Mouse (Mus musculus) embryonic facial prominence, embryonic 13.5 days (tissue): ENCODE results near the gene Mad2l2. TPM values are rescaled to one million over a fixed set of nuclear protein-coding genes. Genes with fewer than 3 reads are reported as not detected.

Source experiments
- ATAC-seq: fragments of 200-750 bp; cut with Nextera tagmentation; 2 replicates; pipeline ENCODE4 v1.8.0; 2017; ENCODE audit warnings: low read depth; ENCODE audit not compliant: insufficient number of reproducible peaks, insufficient read depth, low FRiP score, low TSS enrichment
- H3K27ac ChIP-seq: fragments of 300-500 bp; sonication (generic); 2 replicates; pipeline ENCODE4 v1.5.1; 2015; ENCODE audit warnings: moderate library complexity, mild to moderate bottlenecking, inconsistent platforms
- H3K27me3 ChIP-seq: fragments of 300-500 bp; sonication (generic); 2 replicates; pipeline ENCODE4 v1.6.1; 2015; ENCODE audit warnings: mild to moderate bottlenecking, inconsistent platforms
- H3K36me3 ChIP-seq: fragments of 300-500 bp; sonication (generic); 2 replicates; pipeline ENCODE4 v1.6.1; 2015; ENCODE audit warnings: mild to moderate bottlenecking, inconsistent platforms
- H3K4me1 ChIP-seq: fragments of 300-500 bp; sonication (generic); 2 replicates; pipeline ENCODE4 v1.6.1; 2015; ENCODE audit warnings: inconsistent platforms
- H3K4me2 ChIP-seq: fragments of 300-500 bp; sonication (generic); 2 replicates; pipeline ENCODE4 v1.6.1; 2015; ENCODE audit warnings: moderate library complexity, mild to moderate bottlenecking, inconsistent platforms
- H3K4me3 ChIP-seq: fragments of 300-500 bp; sonication (generic); 2 replicates; pipeline ENCODE4 v1.5.1; 2015; ENCODE audit warnings: mild to moderate bottlenecking, inconsistent platforms
- H3K9ac ChIP-seq: fragments of 300-500 bp; sonication (generic); 2 replicates; pipeline ENCODE4 v1.6.1; 2015; ENCODE audit warnings: mild to moderate bottlenecking, inconsistent platforms
- H3K9me3 ChIP-seq: fragments of 300-500 bp; sonication (generic); 2 replicates; pipeline ENCODE4 v1.6.1; 2016; ENCODE audit warnings: inconsistent platforms
- WGBS: fragments of 180-500 bp; shearing (Covaris S2); methylation state at CpG from one replicate; pipeline ENCODE4 v1.1.7; 2015; ENCODE audit warnings: mixed read lengths; 5-methylcytosine and 5-hydroxymethylcytosine counted together
- polyA plus RNA-seq: library from polyadenylated mRNA; unstranded; fragments of >200 nt; fragmentation: Nextera tagmentation; extraction: Ambion mirVana; gene quantifications from 2 replicates; pipeline ENCODE4 v1.2.1, GENCODE M21; 2015

Gene Mad2l2
- polyA plus RNA-seq, 1 experiment from 2014 or later = 76.3 TPM

GRCm38 (mm10) chr4:148089166-148089565 lies 41.0 kb upstream of the Mad2l2 start:
- ATAC-seq = no peak
- Histone ChIP-seq H3K4me2 (no peak overlapping the region), H3K36me3 (no peaks in the 10 kb centered on the region), H3K4me3 (no peak overlapping the region), H3K4me1 (peaks cover 21% of the 10 kb centered on the region), H3K9ac (peak overlapping the region; percentile 51; the same call in 1 of the 2 replicates), H3K27me3 (no peaks in the 10 kb centered on the region), H3K27ac (no peak overlapping the region), H3K9me3 (no peaks in the 10 kb centered on the region)
- 61% methylated on average over 4 of the region's 4 CpGs for WGBS

- H3K4me1 ChIP-seq = peaks cover 13% of the 10 kb centered on the region
- no peaks in the 10 kb centered on the region for H3K9me3 ChIP-seq
- no peak overlapping the region for H3K4me3 ChIP-seq
- no peak overlapping the region for H3K4me2 ChIP-seq
- no peak overlapping the region for H3K9ac ChIP-seq
- no peaks in the 10 kb centered on the region for H3K36me3 ChIP-seq
- no peak for ATAC-seq
- WGBS = 86% methylated on average over 1 of the region's 1 CpGs
- no peak overlapping the region for H3K27ac ChIP-seq
- no peaks in the 10 kb centered on the region for H3K27me3 ChIP-seq
Observed at GRCm38 (mm10) chr4:148091181-148091580, 39.0 kb upstream of the Mad2l2 start.

- Histone ChIP-seq H3K4me3 (no peak overlapping the region), H3K27ac (no peak overlapping the region), H3K4me1 (peaks cover 4% of the 10 kb centered on the region), H3K9ac (no peak overlapping the region), H3K9me3 (no peaks in the 10 kb centered on the region), H3K4me2 (no peak overlapping the region), H3K27me3 (no peaks in the 10 kb centered on the region), H3K36me3 (no peaks in the 10 kb centered on the region)
- ATAC-seq = no peak
- WGBS = 89% methylated on average over 11 of the region's 11 CpGs
Observed at GRCm38 (mm10) chr4:148092551-148093271, 37.5 kb upstream of the Mad2l2 start.

- Histone ChIP-seq H3K27me3 (no peaks in the 10 kb centered on the region), H3K27ac (no peak overlapping the region), H3K9me3 (no peaks in the 10 kb centered on the region), H3K4me1 (no peaks in the 10 kb centered on the region), H3K36me3 (no peaks in the 10 kb centered on the region), H3K9ac (no peak overlapping the region), H3K4me2 (no peak overlapping the region), H3K4me3 (no peak overlapping the region)
- no peak for ATAC-seq
- WGBS = 86% methylated on average over 5 of the region's 5 CpGs
Observed at GRCm38 (mm10) chr4:148094161-148094560, 36.0 kb upstream of the Mad2l2 start.

- Histone ChIP-seq H3K9ac (no peak overlapping the region), H3K4me2 (no peak overlapping the region), H3K9me3 (no peaks in the 10 kb centered on the region), H3K27me3 (no peaks in the 10 kb centered on the region), H3K36me3 (no peaks in the 10 kb centered on the region), H3K4me3 (no peak overlapping the region), H3K4me1 (no peaks in the 10 kb centered on the region), H3K27ac (no peak overlapping the region)
- 70% methylated on average over 4 of the region's 4 CpGs for WGBS
- ATAC-seq = no peak
Observed at GRCm38 (mm10) chr4:148095081-148095480, 35.1 kb upstream of the Mad2l2 start.

GRCm38 (mm10) chr4:148097936-148098335 lies 32.2 kb upstream of the Mad2l2 start:
- H3K4me1 ChIP-seq = peaks cover 12% of the 10 kb centered on the region
- no peak for ATAC-seq
- H3K36me3 ChIP-seq = no peaks in the 10 kb centered on the region
- no peak overlapping the region for H3K27ac ChIP-seq
- H3K9ac ChIP-seq = no peak overlapping the region
- no peak overlapping the region for H3K4me2 ChIP-seq
- no peak overlapping the region for H3K4me3 ChIP-seq
- H3K27me3 ChIP-seq = peaks cover 8% of the 10 kb centered on the region
- WGBS = 90% methylated on average over 2 of the region's 2 CpGs
- no peaks in the 10 kb centered on the region for H3K9me3 ChIP-seq

- 83% methylated on average over 3 of the region's 3 CpGs for WGBS
- Histone ChIP-seq H3K36me3 (no peaks in the 10 kb centered on the region), H3K27ac (no peak overlapping the region)
Observed at GRCm38 (mm10) chr4:148098666-148099065, 31.5 kb upstream of the Mad2l2 start.

GRCm38 (mm10) chr4:148101801-148102527 lies 28.2 kb upstream of the Mad2l2 start:
- 16% methylated on average over 29 of the region's 29 CpGs for WGBS
- Histone ChIP-seq H3K4me3 (peak overlapping the region; percentile 27), H3K4me2 (peak overlapping the region; percentile 57), H3K27ac (no peak overlapping the region), H3K9me3 (no peaks in the 10 kb centered on the region), H3K4me1 (peaks cover 12% of the 10 kb centered on the region), H3K27me3 (peaks cover 8% of the 10 kb centered on the region), H3K36me3 (no peaks in the 10 kb centered on the region), H3K9ac (peak overlapping the region; percentile 55)
- peak; percentile 81; the same call in 1 of the 2 replicates for ATAC-seq

More at GRCm38 (mm10) chr4:148098666-148099065, 31.5 kb upstream of the Mad2l2 start:
- no peaks in the 10 kb centered on the region for H3K9me3 ChIP-seq
- H3K27me3 ChIP-seq = peaks cover 8% of the 10 kb centered on the region
- no peak overlapping the region for H3K9ac ChIP-seq
- H3K4me3 ChIP-seq = no peak overlapping the region
- H3K4me1 ChIP-seq = peaks cover 12% of the 10 kb centered on the region
- H3K4me2 ChIP-seq = no peak overlapping the region
- ATAC-seq = no peak

GRCm38 (mm10) chr4:148104146-148104545 lies 26.0 kb upstream of the Mad2l2 start:
- no peaks in the 10 kb centered on the region for H3K9me3 ChIP-seq
- no peak overlapping the region for H3K27ac ChIP-seq
- H3K4me2 ChIP-seq = no peak overlapping the region
- H3K4me3 ChIP-seq = no peak overlapping the region
- ATAC-seq = no peak
- H3K36me3 ChIP-seq = no peaks in the 10 kb centered on the region
- H3K27me3 ChIP-seq = peaks cover 8% of the 10 kb centered on the region
- 74% methylated on average over 3 of the region's 3 CpGs for WGBS
- H3K9ac ChIP-seq = no peak overlapping the region
- H3K4me1 ChIP-seq = peaks cover 12% of the 10 kb centered on the region

GRCm38 (mm10) chr4:148107621-148108291 lies 22.4 kb upstream of the Mad2l2 start:
- H3K4me3 ChIP-seq = no peak overlapping the region
- no peaks in the 10 kb centered on the region for H3K36me3 ChIP-seq
- no peak overlapping the region for H3K4me2 ChIP-seq
- WGBS = 69% methylated on average over 22 of the region's 22 CpGs
- H3K4me1 ChIP-seq = no peaks in the 10 kb centered on the region
- no peak for ATAC-seq
- H3K9me3 ChIP-seq = no peaks in the 10 kb centered on the region
- no peaks in the 10 kb centered on the region for H3K27me3 ChIP-seq
- H3K27ac ChIP-seq = no peak overlapping the region
- H3K9ac ChIP-seq = no peak overlapping the region

GRCm38 (mm10) chr4:148108565-148109100 lies 21.6 kb upstream of the Mad2l2 start:
- no peak overlapping the region for H3K9ac ChIP-seq
- no peaks in the 10 kb centered on the region for H3K9me3 ChIP-seq
- 67% methylated on average over 7 of the region's 7 CpGs for WGBS
- no peak overlapping the region for H3K27ac ChIP-seq
- H3K27me3 ChIP-seq = no peaks in the 10 kb centered on the region
- no peak overlapping the region for H3K4me3 ChIP-seq
- no peak for ATAC-seq
- no peaks in the 10 kb centered on the region for H3K36me3 ChIP-seq
- H3K4me2 ChIP-seq = no peak overlapping the region
- no peaks in the 10 kb centered on the region for H3K4me1 ChIP-seq
